Mouse (Mus musculus) B cell, adult 2 months (primary cell): Measurements from ENCODE around the gene Gm47289.

Experiments used
- DNase-seq, 2 experiments: peaks; one replicate each; pipeline ENCODE4 v3.0.0; 2022

The Gm47289 gene

GRCm38 (mm10) chr9:119160689-119161088 lies 1.7 kb downstream of the Gm47289 start:
- no peak for DNase-seq

GRCm38 (mm10) chr9:119164743-119165142 lies 5.8 kb downstream of the Gm47289 start:
- DNase-seq: no peak

- no peak for DNase-seq
Measured at GRCm38 (mm10) chr9:119165548-119165947, 6.6 kb downstream of the Gm47289 start.

- no peak for DNase-seq
Measured at GRCm38 (mm10) chr9:119167608-119168007, 8.6 kb downstream of the Gm47289 start.

DNA sequence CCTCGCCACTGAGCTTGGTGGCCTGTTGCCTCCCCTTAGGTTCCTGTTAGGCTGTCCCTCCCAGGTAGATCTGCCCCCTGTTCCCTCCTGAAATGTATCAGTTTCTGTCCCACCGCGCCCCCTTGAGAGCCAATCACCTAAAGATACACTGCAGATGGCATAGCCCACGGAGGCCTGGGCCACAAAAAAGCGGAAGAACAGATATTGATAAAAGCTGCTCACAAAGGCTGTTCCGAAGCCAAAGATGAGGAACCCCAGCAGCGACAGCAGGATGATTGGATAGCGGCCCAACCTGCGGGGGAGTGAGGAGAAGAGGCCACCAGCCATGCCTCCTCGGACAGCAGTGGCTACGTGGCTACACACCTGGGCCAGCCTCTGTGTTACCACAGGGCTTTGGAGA lies 20.3 kb downstream of the Gm47289 start:
- no peak for DNase-seq

- DNase-seq: no peak
Measured at GRCm38 (mm10) chr9:119181241-119181728, 22.3 kb downstream of the Gm47289 start.

DNA sequence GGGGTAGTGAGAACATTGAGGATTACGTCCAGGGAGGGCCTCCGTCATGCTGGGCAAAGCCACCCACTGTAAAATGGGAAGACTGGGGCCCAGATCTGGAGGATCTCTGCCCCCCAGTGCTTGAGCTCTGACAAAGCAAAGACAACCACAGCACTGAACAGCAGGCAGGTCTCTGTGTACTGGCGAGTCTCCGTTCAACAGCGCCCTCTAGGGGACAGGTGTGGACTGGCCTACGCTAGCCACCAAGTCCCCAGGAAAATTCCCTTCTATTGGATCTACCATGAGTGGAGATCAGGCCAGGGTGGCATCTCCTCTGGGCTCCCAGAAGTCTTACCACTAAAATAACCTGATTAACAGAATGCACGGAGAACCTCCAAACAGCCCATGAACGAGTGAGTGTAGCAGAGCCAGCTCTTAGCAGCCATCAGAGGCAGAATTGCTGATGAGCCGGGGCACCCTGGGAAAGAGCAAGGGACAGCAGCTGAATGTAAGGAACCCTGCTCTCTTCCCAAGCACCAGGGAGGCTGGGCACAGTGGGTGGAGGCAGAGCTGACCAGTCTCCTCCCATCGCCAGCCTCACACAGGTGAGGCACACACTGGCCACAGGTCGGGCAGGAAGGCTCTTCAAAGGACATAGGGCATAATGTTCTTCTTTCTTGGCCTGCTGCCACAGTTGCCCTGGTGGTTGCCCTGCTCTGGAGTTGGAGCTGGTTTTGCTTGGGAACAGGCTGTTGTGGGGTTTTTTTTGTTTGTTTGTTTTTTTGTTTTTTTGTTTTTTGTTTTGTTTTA lies 33.4 kb downstream of the Gm47289 start:
- DNase-seq: peak; percentile 30 to 39

DNA sequence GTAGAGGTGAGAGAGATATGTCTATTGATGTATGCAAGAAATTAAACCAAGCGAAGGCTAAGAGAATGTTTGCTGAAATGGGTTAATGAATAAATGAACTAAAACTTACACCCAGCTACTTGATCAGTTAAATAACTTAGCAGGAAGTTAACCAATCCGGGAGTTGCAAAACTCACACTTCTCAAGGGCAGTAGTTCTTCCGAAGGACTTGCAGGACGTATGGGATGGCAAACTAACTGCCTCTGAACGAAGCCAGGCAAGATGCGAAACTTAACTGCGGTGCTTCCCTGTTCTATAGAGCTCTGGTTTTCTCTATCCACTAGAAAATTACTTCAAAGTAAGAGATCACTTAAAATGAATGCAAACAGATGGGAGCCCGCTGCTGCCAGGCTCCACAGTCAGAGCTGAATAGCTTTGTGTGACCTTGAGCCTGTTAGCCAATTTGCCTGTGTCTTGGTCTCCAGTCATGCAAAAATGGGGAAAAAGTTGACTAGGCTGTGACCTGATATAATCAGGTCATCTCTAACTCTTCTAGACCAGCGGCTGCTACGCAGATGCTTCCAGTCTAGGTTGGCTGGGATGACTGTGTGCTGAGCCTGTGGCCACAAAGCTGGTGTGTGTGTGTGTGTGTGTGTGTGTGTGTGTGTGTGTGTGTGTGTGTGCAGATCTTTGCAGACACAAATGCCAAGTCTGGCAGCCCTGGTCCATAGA lies 40.3 kb downstream of the Gm47289 start:
- no peak for DNase-seq

- no peak for DNase-seq
Measured at GRCm38 (mm10) chr9:119201653-119202052, 42.7 kb downstream of the Gm47289 start.

DNA sequence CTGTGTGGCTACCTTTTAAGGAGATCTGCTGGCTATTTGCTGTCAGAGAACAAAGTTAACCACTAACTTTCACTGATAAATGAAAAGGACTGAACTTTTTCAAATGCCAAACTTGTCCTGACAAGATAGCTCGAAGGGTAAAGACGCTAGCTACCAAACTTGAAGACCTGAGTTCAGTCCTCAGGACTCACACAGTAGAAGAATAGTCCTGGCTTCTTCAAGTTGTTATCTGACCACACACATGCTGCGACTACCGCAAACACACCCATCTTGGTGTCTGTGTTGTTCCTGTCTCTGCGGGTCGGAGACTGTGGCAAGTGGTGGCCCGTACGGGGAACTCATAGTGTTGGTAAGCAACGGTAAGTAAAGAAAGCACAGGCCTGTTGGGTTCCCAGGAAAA lies 44.7 kb downstream of the Gm47289 start:
- DNase-seq: no peak

- no peak for DNase-seq
Measured at GRCm38 (mm10) chr9:119205756-119206155, 46.8 kb downstream of the Gm47289 start.

DNA sequence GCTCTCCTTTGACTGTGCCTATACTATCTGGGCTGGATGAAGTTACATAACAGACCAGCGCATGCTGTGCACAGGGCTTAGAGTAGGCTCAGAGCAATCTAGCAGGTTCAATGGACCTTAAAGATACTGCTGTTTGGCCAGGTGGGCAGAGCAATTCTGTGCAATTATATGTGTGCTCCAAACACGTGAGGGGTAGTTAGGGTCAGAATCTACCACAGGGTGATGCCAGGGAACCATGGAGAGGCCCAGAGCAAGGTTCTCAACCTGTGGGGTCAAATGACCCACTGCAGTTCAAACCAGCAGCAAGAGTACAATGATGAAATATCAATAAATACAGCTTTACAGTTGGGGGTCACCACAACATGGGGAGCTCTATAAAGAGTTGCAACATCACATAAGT lies 47.7 kb downstream of the Gm47289 start:
- no peak for DNase-seq

DNA sequence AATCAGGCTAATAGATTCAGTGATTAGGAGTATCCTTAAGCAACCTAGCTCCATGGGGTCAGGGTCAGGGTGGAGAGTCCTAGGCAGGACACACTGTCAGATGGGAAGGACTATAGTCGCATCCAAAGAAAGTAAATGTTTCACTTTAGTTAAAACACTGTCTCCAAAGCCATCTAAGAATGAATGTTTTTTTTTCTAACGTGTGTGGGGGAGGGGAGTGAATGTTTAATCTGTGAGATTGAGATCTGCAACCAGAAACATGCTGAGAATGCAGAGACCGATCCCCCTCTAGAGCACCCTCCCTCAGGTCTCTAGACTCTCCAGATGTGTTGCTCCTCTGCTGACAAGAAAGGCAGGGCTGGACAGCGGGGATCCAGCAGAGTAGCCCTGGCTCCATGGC lies 48.2 kb downstream of the Gm47289 start:
- DNase-seq: no peak

DNA sequence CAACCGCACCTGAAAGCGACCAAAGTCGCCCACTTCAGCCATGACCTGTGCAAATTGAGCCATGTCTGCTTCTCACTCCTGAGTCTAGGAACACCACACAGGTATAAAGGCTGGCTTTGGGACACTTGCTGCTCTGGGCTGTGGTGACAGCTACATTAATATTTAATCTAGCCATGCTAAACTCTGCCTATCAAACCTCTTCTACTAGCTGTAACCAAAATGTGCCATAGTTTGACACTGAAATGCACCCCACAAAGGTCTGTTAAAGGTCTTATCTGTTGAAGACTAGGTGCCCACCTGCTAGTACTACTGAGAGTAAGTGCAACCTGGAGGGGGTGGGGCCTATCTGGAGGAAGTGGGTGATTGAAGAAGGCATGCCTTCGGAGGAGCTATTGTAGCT lies 50.0 kb downstream of the Gm47289 start, which contains the start of gene Slc22a13:
Slc22a13 (minus strand) TSS at position 101 of the 400 bp plus-strand sequence.
- DNase-seq: no peak
